Mouse (Mus musculus): ENCODE measurements around the gene Tex52.

GRCm38 (mm10) chr6:128366466-128366865, 8.8 kb upstream of the Tex52 start:
- TF ChIP-seq CTCF (IDR thresholded peaks at IDR 0.05; ENCODE audit: low read depth) (no peak), EP300 (IDR thresholded peaks at IDR 0.05; ENCODE audit: low read depth) (no peak)

Data from liver, embryonic 14.5 days (tissue).